Comparison of ENCODE assay signal across 8 mouse cellular contexts in the genomic region with DNA sequence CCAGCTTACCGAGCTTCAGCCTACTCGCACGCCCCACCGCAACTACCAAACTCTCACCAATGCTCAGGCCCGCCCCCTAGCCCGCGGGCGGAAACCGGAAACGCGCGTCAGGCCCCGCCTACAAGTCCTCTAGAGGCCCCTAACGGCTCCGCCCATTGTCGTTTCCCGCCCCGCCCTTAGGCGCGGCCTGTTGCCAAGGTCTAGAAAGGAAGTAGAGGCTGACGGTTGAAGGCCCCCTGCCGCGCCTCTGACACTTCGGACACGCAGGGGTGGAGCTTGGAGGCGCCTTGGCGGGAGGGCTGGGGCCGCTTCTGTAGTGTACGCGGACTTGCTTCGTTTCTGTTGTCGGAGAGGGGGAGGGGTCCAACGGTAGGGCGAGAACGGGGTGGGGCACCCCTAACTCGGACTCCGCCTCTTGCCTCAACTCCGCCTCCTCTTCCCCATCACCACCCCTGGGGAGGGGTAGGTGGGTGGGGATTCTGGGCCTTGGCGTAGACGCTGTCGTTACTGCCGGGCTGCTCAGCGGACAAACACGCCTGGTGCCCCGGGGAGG. TPM values are rescaled to one million over a fixed set of nuclear protein-coding genes. Genes with fewer than 3 reads are reported as not detected.
A peak's percentile ranks its signal among the peaks of the same experiment; 100 is the strongest.
DNase-seq lines count a peak whose midpoint lies in the region; ATAC-seq and TF ChIP-seq lines count a peak whose summit lies in the region.

A gene (minus strand): TSS at position 67 of the 553 bp plus-strand sequence.
A gene (plus strand): TSS at position 489 of the 553 bp plus-strand sequence.

- H3K27ac ChIP-seq in hindbrain, embryonic 14.5 days, result peak within 1 kb of the TSS; percentile 67

- H3K4me2 ChIP-seq in hindbrain, embryonic 14.5 days (replicated peaks), result peak within 1 kb of the TSS; percentile 68

- peak; percentile 68 for DNase-seq in Patski (ENCODE audit: low read depth, low spot score)
- peak; percentile 91 for DNase-seq in cerebellum, postnatal 14 days
- DNase-seq in frontal cortex, postnatal 25 days (ENCODE audit: low spot score in 2 of 2), result peak; percentile 76 to 79
- peak; percentile 87 for DNase-seq in hindbrain, embryonic 14.5 days (ENCODE audit: low spot score)
- peak; percentile 88 for DNase-seq in layer of hippocampus, postnatal 36 days
- DNase-seq in lung, postnatal 36 days, result peak; percentile 98
- DNase-seq in retina, postnatal 1 day, result peak; percentile 97
- peak; percentile 87 for DNase-seq in urinary bladder, adult 18-20 months (ENCODE audit: low spot score in 2 of 2)

- no peaks in the 10 kb centered on the region for H3K9me3 ChIP-seq in hindbrain, embryonic 14.5 days (ENCODE audit: control insufficient read depth, low read length)

- H3K4me1 ChIP-seq in hindbrain, embryonic 14.5 days (replicated peaks; ENCODE audit: control insufficient read depth, insufficient read depth, low read length), result peaks cover 20% of the 10 kb centered on the region; the same call in 1 of the 2 replicates

- POLR2A ChIA-PET in Patski (lab: Charles Lee), result no interaction called here

- CTCF ChIA-PET in Patski (lab: Charles Lee), result no interaction called here

- peak within 1 kb of the TSS; percentile 49 for H3K4me3 ChIP-seq in hindbrain, embryonic 14.5 days (replicated peaks; ENCODE audit: low read length)

- no peak for TF ChIP-seq CTCF in Patski (IDR thresholded peaks at IDR 0.05)

- 20% methylated on average over 36 of the region's 45 CpGs for WGBS in hindbrain, embryonic 14.5 days

- H3K9ac ChIP-seq in hindbrain, embryonic 14.5 days, result peak within 1 kb of the TSS; percentile 60

- in situ Hi-C loops in Patski (cut with MboI; ENCODE audit: low pct_unique_long_range_greater_than_20kb), result no loop called here

- ATAC-seq in Patski, result peak; percentile 72
- peak; percentile 94 for ATAC-seq in hindbrain, embryonic 14.5 days (ENCODE audit: low FRiP score)

- H3K27me3 ChIP-seq in Patski, result no peaks in the 10 kb centered on the region
- H3K27me3 ChIP-seq in hindbrain, embryonic 14.5 days (ENCODE audit: control insufficient read depth, insufficient read depth, low read length), result no peaks in the 10 kb centered on the region

- H3K36me3 ChIP-seq in hindbrain, embryonic 14.5 days (replicated peaks; ENCODE audit: control insufficient read depth, insufficient read depth), result no peaks in the 10 kb centered on the region; the same call in 1 of the 2 replicates

RNA-seq across cellular contexts. Expression of the first gene that starts in this region (rescaled TPM):
- polyA plus RNA-seq in Patski (2021), result 324 TPM
- 135 and 141 TPM in 2 replicates for polyA plus RNA-seq in hindbrain, embryonic 14.5 days (2014; fragmentation: Nextera tagmentation; extraction: Ambion mirVana)
- total RNA-seq in layer of hippocampus, postnatal 36 days (2021), result 10 to 100 TPM; 83.2 to 85.3 TPM

RNA-seq across cellular contexts. Expression of the second gene that starts in this region (rescaled TPM):
- polyA plus RNA-seq in Patski (2021), result 13.3 TPM
- 8.3 and 10.2 TPM in 2 replicates for polyA plus RNA-seq in hindbrain, embryonic 14.5 days (2014; fragmentation: Nextera tagmentation; extraction: Ambion mirVana)
- 10 to 100 TPM; 11.7 to 12.1 TPM for total RNA-seq in layer of hippocampus, postnatal 36 days (2021)

Comparison
In these comparisons a context has a peak if more than half of its experiments do, and no peak if none do; other contexts are left out.
1. Peak in every context shown above with its lines: DNase-seq, ATAC-seq, H3K4me3 ChIP-seq and H3K27ac ChIP-seq.